Mouse (Mus musculus) heart, postnatal 0 days (tissue): ENCODE results near the gene Sgtb. TPM values are rescaled to one million over a fixed set of nuclear protein-coding genes. Genes with fewer than 3 reads are reported as not detected.

Experiments used
- ATAC-seq: fragments of 200-750 bp; cut with Nextera tagmentation; 2 replicates; pipeline ENCODE4 v1.8.0; 2017; ENCODE audit warnings: low read depth, moderate number of reproducible peaks, moderate library complexity; ENCODE audit not compliant: insufficient read depth
- DNase-seq: peaks from one replicate; pipeline ENCODE4 v3.0.0-alpha.2; 2016; ENCODE audit warnings: low spot score
- H3K27ac ChIP-seq: fragments of 300-500 bp; sonication (generic); 2 replicates; pipeline ENCODE4 v1.5.1; 2014; ENCODE audit warnings: low read depth, mild to moderate bottlenecking
- H3K27me3 ChIP-seq: fragments of 300-500 bp; sonication (generic); 2 replicates; pipeline ENCODE4 v1.6.1; 2014; ENCODE audit warnings: low read length, mixed read lengths; ENCODE audit not compliant: control insufficient read depth, insufficient read depth
- H3K36me3 ChIP-seq: fragments of 300-500 bp; sonication (generic); replicated peaks from 2 replicates; pipeline ENCODE4 v1.6.1; 2014; ENCODE audit warnings: low read length, mixed read lengths; ENCODE audit not compliant: control insufficient read depth, insufficient read depth
- H3K4me1 ChIP-seq: fragments of 300-500 bp; sonication (generic); 2 replicates; pipeline ENCODE4 v1.6.1; 2014; ENCODE audit warnings: antibody characterized with exemption; ENCODE audit not compliant: control insufficient read depth, insufficient read depth
- H3K4me2 ChIP-seq: fragments of 300-500 bp; sonication (generic); 2 replicates; pipeline ENCODE4 v1.6.1; 2014; ENCODE audit warnings: low read depth, mild to moderate bottlenecking, low read length, moderate library complexity
- H3K4me3 ChIP-seq: fragments of 300-500 bp; sonication (generic); 2 replicates; pipeline ENCODE4 v1.5.1; 2014; ENCODE audit warnings: low read depth, low read length
- H3K9ac ChIP-seq: fragments of 300-500 bp; sonication (generic); replicated peaks from 2 replicates; pipeline ENCODE4 v1.6.1; 2014; ENCODE audit warnings: low read depth, low read length, mixed read lengths
- H3K9me3 ChIP-seq: fragments of 300-500 bp; sonication (generic); replicated peaks from 2 replicates; pipeline ENCODE4 v1.6.1; 2016; ENCODE audit warnings: low read length; ENCODE audit not compliant: control insufficient read depth
- CTCF ChIP-seq: IDR thresholded peaks from 2 replicates; pipeline ENCODE4 v1.5.1; 2016; ENCODE audit warnings: antibody characterized with exemption, control low read depth, low read depth
- EP300 ChIP-seq: IDR thresholded peaks from 2 replicates; pipeline ENCODE4 v1.6.1; 2016; ENCODE audit warnings: antibody characterized with exemption, low read depth
- WGBS: fragments of 180-500 bp; shearing (Covaris S2); extraction: QIAGEN DNeasy Blood & Tissue Kit; methylation state at CpG from one replicate; pipeline ENCODE4 v1.1.7; 2014; 5-methylcytosine and 5-hydroxymethylcytosine counted together
- polyA plus RNA-seq: library from polyadenylated mRNA; unstranded; fragments of >200 nt; fragmentation: Nextera tagmentation; extraction: Ambion mirVana; gene quantifications from 2 replicates; pipeline ENCODE4 v1.2.1, GENCODE M21; 2015
- total RNA-seq: library from RNA; depleted of rRNA; stranded (reverse); fragments of >200 nt; gene quantifications from 2 replicates; pipeline ENCODE4 v1.2.3, GENCODE M21; 2014; ENCODE audit warnings: low replicate concordance

Sgtb gene
- total and polyA plus RNA-seq, 2 experiments from 2014 or later, result 1.1 TPM

DNA sequence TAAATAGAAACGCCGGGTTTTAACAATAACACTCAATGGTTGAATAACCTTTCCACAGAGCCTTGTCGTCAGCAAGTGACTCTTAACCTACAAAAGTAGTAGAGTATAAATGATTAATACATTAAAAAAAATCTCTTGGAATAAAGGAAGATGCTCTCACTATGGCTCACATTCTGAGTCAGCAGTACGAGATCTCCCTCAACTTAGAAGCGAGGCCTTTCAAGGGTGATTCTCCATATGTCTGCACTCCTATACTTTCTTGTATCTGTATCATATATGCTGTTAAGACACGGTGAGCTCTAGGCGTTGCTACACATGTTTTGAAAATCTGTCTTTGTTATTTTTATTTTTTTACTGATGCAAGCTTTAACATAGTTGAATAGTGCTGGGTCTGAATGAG is 985 bp downstream of the Sgtb start:
- H3K9ac ChIP-seq, result peak overlapping the region; percentile 63; the same call in 1 of the 2 replicates
- H3K4me2 ChIP-seq, result peak overlapping the region; percentile 99
- ATAC-seq (no peak), DNase-seq (no peak)
- WGBS, result 57% methylated on average over 7 of the region's 7 CpGs
- peak overlapping the region; percentile 80 for H3K4me3 ChIP-seq
- no peaks in the 10 kb centered on the region for H3K9me3 ChIP-seq
- H3K4me1 ChIP-seq, result no peaks in the 10 kb centered on the region; the same call in 1 of the 2 replicates
- H3K27ac ChIP-seq, result no peak overlapping the region
- TF ChIP-seq EP300, result no peak
- TF ChIP-seq CTCF, result no peak
- no peaks in the 10 kb centered on the region for H3K27me3 ChIP-seq
- H3K36me3 ChIP-seq, result no peaks in the 10 kb centered on the region

DNA sequence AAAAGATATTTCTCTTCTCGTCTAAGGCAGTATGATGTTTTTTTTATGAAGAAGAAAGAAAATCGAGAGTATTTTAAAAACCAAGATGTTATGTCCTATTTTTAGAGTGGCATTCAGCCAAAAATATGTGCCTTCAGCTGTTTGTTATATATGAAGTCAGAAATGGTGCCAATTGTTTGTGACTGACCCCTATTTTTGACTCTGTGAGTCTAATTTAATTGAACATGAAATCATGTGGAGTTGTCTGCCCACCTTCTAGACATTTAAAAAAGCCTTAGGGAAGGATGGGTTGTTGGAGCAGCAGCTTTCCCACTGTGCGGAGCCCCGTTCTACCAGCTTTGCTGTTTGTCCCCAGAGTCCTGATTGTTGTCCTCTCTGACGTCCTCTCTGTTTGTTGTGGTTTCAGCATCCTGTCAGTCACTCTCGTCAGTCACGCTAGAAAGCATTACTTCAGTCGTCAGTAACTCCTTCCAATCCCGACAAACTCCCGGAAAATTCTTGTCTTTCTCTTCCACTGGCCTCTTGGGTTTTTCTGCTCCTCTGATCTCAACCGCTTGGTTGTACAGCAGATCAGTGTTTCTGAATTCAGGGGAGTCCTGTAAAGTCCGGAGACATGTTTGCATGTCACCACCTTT is 2.8 kb downstream of the Sgtb start:
- WGBS, result 33% methylated on average over 12 of the region's 12 CpGs
- Histone ChIP-seq H3K4me2 (no peak overlapping the region), H3K9ac (no peak overlapping the region), H3K4me3 (no peak overlapping the region), H3K27ac (no peak overlapping the region), H3K9me3 (no peaks in the 10 kb centered on the region), H3K4me1 (no peaks in the 10 kb centered on the region; the same call in 1 of the 2 replicates), H3K36me3 (no peaks in the 10 kb centered on the region), H3K27me3 (no peaks in the 10 kb centered on the region)
- ATAC-seq, result no peak
- DNase-seq, result no peak
- TF ChIP-seq CTCF, result no peak
- no peak for TF ChIP-seq EP300

DNA sequence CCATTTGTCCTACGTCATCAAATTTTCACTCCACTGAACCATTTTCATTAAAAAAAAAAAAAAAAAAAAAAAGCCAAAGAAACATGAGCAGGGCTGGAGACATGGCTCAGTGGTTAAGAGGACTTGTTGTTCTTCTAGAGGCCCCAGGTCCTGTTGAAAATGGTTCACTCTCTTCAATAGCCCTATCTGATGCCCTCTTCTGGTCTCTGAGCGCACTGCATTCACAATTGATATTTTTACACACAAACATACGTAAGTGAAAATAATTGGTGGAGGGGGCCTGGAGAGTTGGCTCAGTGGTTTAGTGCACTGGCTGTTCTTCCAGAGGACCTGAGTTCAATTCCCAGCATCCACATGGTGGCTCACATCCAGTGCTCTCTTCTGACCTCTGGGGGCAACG is 4.2 kb downstream of the Sgtb start:
- no peaks in the 10 kb centered on the region for H3K36me3 ChIP-seq
- H3K27me3 ChIP-seq, result no peaks in the 10 kb centered on the region
- TF ChIP-seq EP300 (no peak), CTCF (no peak)
- H3K4me3 ChIP-seq, result no peak overlapping the region
- ATAC-seq, result no peak
- no peak overlapping the region for H3K27ac ChIP-seq
- H3K4me1 ChIP-seq, result no peaks in the 10 kb centered on the region
- no peak overlapping the region for H3K4me2 ChIP-seq
- DNase-seq, result no peak
- H3K9ac ChIP-seq, result no peak overlapping the region
- 95% methylated on average over 4 of the region's 4 CpGs for WGBS
- H3K9me3 ChIP-seq, result no peaks in the 10 kb centered on the region

DNA sequence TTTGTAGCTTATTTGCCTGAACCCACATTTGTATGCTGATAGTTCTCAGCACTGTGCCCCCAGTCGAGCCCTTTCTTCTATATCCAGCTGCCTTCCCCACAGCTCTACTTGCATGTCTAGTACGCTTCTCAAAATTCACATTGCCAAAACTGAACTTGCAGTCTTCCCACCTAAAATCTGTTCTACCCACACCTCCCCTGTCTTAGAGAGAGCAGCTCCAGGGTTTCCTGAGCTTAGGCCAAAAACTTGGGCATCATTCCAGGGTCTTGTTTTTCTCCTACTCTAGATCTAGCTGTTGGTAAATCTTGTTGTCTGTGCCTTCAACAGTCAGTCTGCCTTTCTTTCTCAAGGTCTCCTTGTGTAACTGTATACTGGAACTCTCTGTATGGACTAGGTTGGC is 5.3 kb downstream of the Sgtb start:
- no peak overlapping the region for H3K4me2 ChIP-seq
- no peak overlapping the region for H3K27ac ChIP-seq
- H3K4me3 ChIP-seq, result no peak overlapping the region
- no peaks in the 10 kb centered on the region for H3K36me3 ChIP-seq
- H3K4me1 ChIP-seq, result no peaks in the 10 kb centered on the region
- TF ChIP-seq CTCF, result no peak
- ATAC-seq (no peak), DNase-seq (no peak)
- H3K9me3 ChIP-seq, result no peaks in the 10 kb centered on the region
- WGBS, result 91% methylated on average over 2 of the region's 2 CpGs
- H3K9ac ChIP-seq, result no peak overlapping the region
- no peaks in the 10 kb centered on the region for H3K27me3 ChIP-seq

DNA sequence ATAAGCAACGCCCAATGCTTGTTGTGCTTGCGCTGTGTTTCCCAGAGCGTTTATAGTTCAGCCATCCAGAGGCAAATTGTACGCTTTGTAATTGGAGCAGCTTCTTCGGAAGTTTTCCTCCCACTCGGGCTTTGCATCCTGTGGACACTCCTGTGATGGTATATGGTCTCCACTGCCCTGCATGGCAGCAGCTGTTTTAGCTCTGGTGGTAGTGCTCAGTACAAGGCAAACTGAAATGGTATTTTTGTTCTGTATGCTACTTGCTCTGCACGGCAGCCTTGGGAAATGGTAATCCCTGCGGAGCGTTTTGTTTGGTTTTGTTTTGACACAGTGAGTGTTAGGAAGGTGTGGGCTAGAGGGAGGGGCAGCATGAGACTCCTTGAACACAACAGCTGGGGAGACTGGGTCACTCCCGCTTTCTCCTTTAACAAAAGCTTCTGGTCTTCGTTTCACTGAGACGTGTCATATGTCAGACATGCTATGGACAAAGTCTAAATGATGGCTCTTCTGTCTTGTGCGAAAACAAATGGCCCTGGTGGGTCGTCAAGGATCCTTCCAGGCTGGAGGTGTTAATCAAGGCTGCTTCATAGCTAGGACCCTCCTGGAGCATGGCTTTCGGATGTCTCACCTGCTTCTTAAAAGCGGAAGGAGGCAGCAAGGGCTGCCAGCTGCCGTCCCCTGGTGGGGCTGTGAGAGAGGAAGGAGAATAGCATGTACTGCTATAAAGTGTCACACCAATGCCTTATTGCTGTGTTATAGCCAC is 12.7 kb downstream of the Sgtb start:
- no peaks in the 10 kb centered on the region for H3K27me3 ChIP-seq
- no peak for DNase-seq
- H3K4me3 ChIP-seq, result no peak overlapping the region
- no peak overlapping the region for H3K9ac ChIP-seq
- ATAC-seq, result no peak
- no peak overlapping the region for H3K27ac ChIP-seq
- 71% methylated on average over 17 of the region's 17 CpGs for WGBS
- no peaks in the 10 kb centered on the region for H3K4me1 ChIP-seq
- H3K4me2 ChIP-seq, result no peak overlapping the region
- no peaks in the 10 kb centered on the region for H3K9me3 ChIP-seq
- no peaks in the 10 kb centered on the region for H3K36me3 ChIP-seq
- no peak for TF ChIP-seq EP300
